In genomic region chr4:116821694-116822016, GRCm38 (mm10) we compare ENCODE assay signal across 8 mouse cellular contexts. TPM values are rescaled to one million over a fixed set of nuclear protein-coding genes. Genes with fewer than 3 reads are reported as not detected.
DNase-seq lines count a peak whose midpoint lies in the region; ATAC-seq lines count a peak whose summit lies in the region.

Gene Hpdl, minus strand, starts transcription at chr4:116821707.

- no peaks in the 10 kb centered on the region for H3K9me3 ChIP-seq in lung, embryonic 15.5 days
- H3K9me3 ChIP-seq in embryonic facial prominence, embryonic 14.5 days (ENCODE audit: control insufficient read depth, low read length), result no peaks in the 10 kb centered on the region
- no peaks in the 10 kb centered on the region for H3K9me3 ChIP-seq in intestine, embryonic 16.5 days (ENCODE audit: control insufficient read depth, low read length)
- H3K9me3 ChIP-seq in neural tube, embryonic 14.5 days (ENCODE audit: control insufficient read depth, low read length), result no peaks in the 10 kb centered on the region

- WGBS in lung, embryonic 15.5 days, result 11% methylated on average over 9 of the region's 9 CpGs
- WGBS in embryonic facial prominence, embryonic 14.5 days, result 12% methylated on average over 9 of the region's 9 CpGs
- 11% methylated on average over 9 of the region's 9 CpGs for WGBS in intestine, embryonic 16.5 days
- WGBS in neural tube, embryonic 14.5 days, result 12% methylated on average over 9 of the region's 9 CpGs

- H3K4me3 ChIP-seq in lung, embryonic 15.5 days, result peak within 1 kb of the TSS; percentile 54
- peak within 1 kb of the TSS; percentile 53 for H3K4me3 ChIP-seq in embryonic facial prominence, embryonic 14.5 days (ENCODE audit: low read depth, low read length)
- H3K4me3 ChIP-seq in intestine, embryonic 16.5 days (ENCODE audit: low read length), result peak within 1 kb of the TSS; percentile 59
- peak within 1 kb of the TSS; percentile 37 for H3K4me3 ChIP-seq in neural tube, embryonic 14.5 days (ENCODE audit: low read depth, low read length)

- H3K4me2 ChIP-seq in lung, embryonic 15.5 days, result peak within 1 kb of the TSS; percentile 96
- H3K4me2 ChIP-seq in embryonic facial prominence, embryonic 14.5 days (ENCODE audit: low read depth, low read length), result peak within 1 kb of the TSS; percentile 98
- H3K4me2 ChIP-seq in intestine, embryonic 16.5 days (ENCODE audit: low read depth, low read length), result peak within 1 kb of the TSS; percentile 99
- peak within 1 kb of the TSS; percentile 88 for H3K4me2 ChIP-seq in neural tube, embryonic 14.5 days (ENCODE audit: low read depth, low read length)

- intact Hi-C loops in gastrocnemius, postnatal 14 days (cut with DNase I; ENCODE audit: low total_unique reads), result no loop called here

- H3K27ac ChIP-seq in lung, embryonic 15.5 days, result no peak within 1 kb of the TSS
- no peak within 1 kb of the TSS for H3K27ac ChIP-seq in embryonic facial prominence, embryonic 14.5 days (replicated peaks; ENCODE audit: low read depth, low read length)
- H3K27ac ChIP-seq in intestine, embryonic 16.5 days (ENCODE audit: low read length), result no peak within 1 kb of the TSS
- H3K27ac ChIP-seq in neural tube, embryonic 14.5 days (ENCODE audit: low read depth, low read length), result no peak within 1 kb of the TSS

- no peak; the same call in 1 of the 2 replicates for ATAC-seq in lung, embryonic 15.5 days (ENCODE audit: borderline replicate concordance, extremely low read depth, low FRiP score, low TSS enrichment)
- peak; percentile 24; the same call in 1 of the 2 replicates for ATAC-seq in embryonic facial prominence, embryonic 14.5 days (ENCODE audit: low read depth)
- no peak for ATAC-seq in intestine, embryonic 16.5 days
- ATAC-seq in neural tube, embryonic 14.5 days (ENCODE audit: low read depth), result no peak
- no peak for ATAC-seq in cerebellum, adult (ENCODE audit: insufficient number of reproducible peaks, low FRiP score, low TSS enrichment)

- no peak for DNase-seq in lung, postnatal 36 days
- no peak for DNase-seq in embryonic facial prominence, embryonic 14.5 days (ENCODE audit: low spot score)
- DNase-seq in gastrocnemius, postnatal 14 days, result no peak
- no peak for DNase-seq in embryo, embryonic 10.5 days (ENCODE audit: low spot score)

- H3K9ac ChIP-seq in lung, embryonic 15.5 days, result peak within 1 kb of the TSS; percentile 45
- peak within 1 kb of the TSS; percentile 58 for H3K9ac ChIP-seq in embryonic facial prominence, embryonic 14.5 days (ENCODE audit: low read depth, low read length)
- H3K9ac ChIP-seq in intestine, embryonic 16.5 days (ENCODE audit: low read depth, low read length), result peak within 1 kb of the TSS; percentile 70
- peak within 1 kb of the TSS; percentile 51 for H3K9ac ChIP-seq in neural tube, embryonic 14.5 days (replicated peaks; ENCODE audit: low read depth, low read length)

- H3K27me3 ChIP-seq in lung, embryonic 15.5 days, result peaks cover 20% of the 10 kb centered on the region
- peaks cover 19% of the 10 kb centered on the region for H3K27me3 ChIP-seq in embryonic facial prominence, embryonic 14.5 days (replicated peaks; ENCODE audit: control insufficient read depth, insufficient read depth, low read length)
- no peaks in the 10 kb centered on the region; the same call in 1 of the 2 replicates for H3K27me3 ChIP-seq in intestine, embryonic 16.5 days (replicated peaks; ENCODE audit: control insufficient read depth, insufficient read depth, low read length)
- no peaks in the 10 kb centered on the region; the same call in 1 of the 2 replicates for H3K27me3 ChIP-seq in neural tube, embryonic 14.5 days (ENCODE audit: control insufficient read depth, insufficient read depth, low read length)

- 0 out of 2 replicates have a peak, but pooled peaks cover 3% of the 10 kb centered on the region for H3K36me3 ChIP-seq in lung, embryonic 15.5 days
- no peaks in the 10 kb centered on the region; the same call in none of the 2 replicates for H3K36me3 ChIP-seq in embryonic facial prominence, embryonic 14.5 days (ENCODE audit: control insufficient read depth, insufficient read depth, low read length)
- H3K36me3 ChIP-seq in intestine, embryonic 16.5 days (ENCODE audit: control insufficient read depth, insufficient read depth, low read length), result no peaks in the 10 kb centered on the region
- H3K36me3 ChIP-seq in neural tube, embryonic 14.5 days (ENCODE audit: control insufficient read depth, insufficient read depth, low read length), result no peaks in the 10 kb centered on the region

- H3K4me1 ChIP-seq in lung, embryonic 15.5 days, result peaks cover 13% of the 10 kb centered on the region
- peaks cover 9% of the 10 kb centered on the region for H3K4me1 ChIP-seq in embryonic facial prominence, embryonic 14.5 days (ENCODE audit: control insufficient read depth, insufficient read depth, low read length)
- peaks cover 10% of the 10 kb centered on the region for H3K4me1 ChIP-seq in intestine, embryonic 16.5 days (ENCODE audit: control insufficient read depth, insufficient read depth, low read length)
- peaks cover 16% of the 10 kb centered on the region; the same call in 1 of the 2 replicates for H3K4me1 ChIP-seq in neural tube, embryonic 14.5 days (ENCODE audit: control insufficient read depth, insufficient read depth, low read length)

RNA-seq across cellular contexts. Expression of gene Hpdl, which starts in this region (rescaled TPM):
- 0.52 and 0.71 TPM in 2 replicates for polyA plus RNA-seq in lung, embryonic 15.5 days (2015; fragmentation: Nextera tagmentation; extraction: Ambion mirVana)
- polyA plus RNA-seq in embryonic facial prominence, embryonic 14.5 days (2014; fragmentation: Nextera tagmentation; extraction: Ambion mirVana), result 1.1 and 1.2 TPM in 2 replicates
- polyA plus RNA-seq in intestine, embryonic 16.5 days (2015; fragmentation: Nextera tagmentation; extraction: Ambion mirVana), result 1.5 and 1.9 TPM in 2 replicates
- polyA plus RNA-seq in neural tube, embryonic 14.5 days (2014; fragmentation: Nextera tagmentation; extraction: Ambion mirVana), result 1.5 and 2.7 TPM in 2 replicates
- 1 to 10 TPM; 2.7 to 2.9 TPM for total RNA-seq in gastrocnemius, postnatal 14 days (2021)
